Mouse (Mus musculus) induced T-regulatory cell, adult 2 months (primary cell): ENCODE measurements around the gene Ccdc113.
A peak's percentile ranks its signal among the peaks of the same experiment; 100 is the strongest.

Source experiments
- DNase-seq: peaks from one replicate; pipeline ENCODE4 v3.0.0-alpha.2; 2012; ENCODE audit warnings: low read depth

Gene Ccdc113

GRCm38 (mm10) chr8:95533584-95534387 is at the start of gene Ccdc113:
TSS of gene Ccdc113 (plus strand) at chr8:95534085.
- DNase-seq, result peak; percentile 46

- peak; percentile 48 for DNase-seq
These were observed 45.8 kb upstream of the Ccdc113 start for GRCm38 (mm10) chr8:95487800-95488697.

- DNase-seq, result peak; percentile 88
These were observed 45.1 kb upstream of the Ccdc113 start for GRCm38 (mm10) chr8:95488698-95489332.

GRCm38 (mm10) chr8:95490006-95490405 is 43.9 kb upstream of the Ccdc113 start, which contains the start of gene Csnk2a2:
TSS of gene Csnk2a2 (minus strand) at chr8:95490039.
- no peak for DNase-seq

- DNase-seq, result no peak
These were observed 41.8 kb upstream of the Ccdc113 start for GRCm38 (mm10) chr8:95492057-95492456.

GRCm38 (mm10) chr8:95495444-95495843 is 38.4 kb upstream of the Ccdc113 start:
- no peak for DNase-seq

GRCm38 (mm10) chr8:95496420-95496819 is 37.5 kb upstream of the Ccdc113 start:
- no peak for DNase-seq

GRCm38 (mm10) chr8:95497821-95498220 is 36.1 kb upstream of the Ccdc113 start:
- no peak for DNase-seq

- DNase-seq, result no peak
These were observed 34.4 kb upstream of the Ccdc113 start for GRCm38 (mm10) chr8:95499266-95500064.

GRCm38 (mm10) chr8:95500436-95500835 is 33.4 kb upstream of the Ccdc113 start:
- no peak for DNase-seq

GRCm38 (mm10) chr8:95502431-95502830 is 31.5 kb upstream of the Ccdc113 start:
- no peak for DNase-seq

GRCm38 (mm10) chr8:95504835-95505234 is 29.1 kb upstream of the Ccdc113 start:
- no peak for DNase-seq

GRCm38 (mm10) chr8:95505606-95506005 is 28.3 kb upstream of the Ccdc113 start:
- no peak for DNase-seq

GRCm38 (mm10) chr8:95506245-95506644 is 27.6 kb upstream of the Ccdc113 start:
- no peak for DNase-seq

- no peak for DNase-seq
These were observed 21.6 kb upstream of the Ccdc113 start for GRCm38 (mm10) chr8:95512257-95512656.

- DNase-seq, result no peak
These were observed 20.7 kb upstream of the Ccdc113 start for GRCm38 (mm10) chr8:95513219-95513618.

- DNase-seq, result no peak
These were observed 17.0 kb upstream of the Ccdc113 start for GRCm38 (mm10) chr8:95516928-95517327.

- DNase-seq, result no peak
These were observed 9.9 kb upstream of the Ccdc113 start for GRCm38 (mm10) chr8:95523991-95524390.

GRCm38 (mm10) chr8:95528194-95528593 is 5.7 kb upstream of the Ccdc113 start:
- DNase-seq, result no peak

- DNase-seq, result no peak
These were observed 5.1 kb upstream of the Ccdc113 start for GRCm38 (mm10) chr8:95528750-95529310.

GRCm38 (mm10) chr8:95532206-95532605 is 1.7 kb upstream of the Ccdc113 start:
- no peak for DNase-seq
